Comparison of ENCODE assay signal across 17 mouse cellular contexts in genomic region chr16:94986731-94987130, GRCm38 (mm10). TPM values are rescaled to one million over a fixed set of nuclear protein-coding genes. Genes with fewer than 3 reads are reported as not detected.
A peak's percentile ranks its signal among the peaks of the same experiment; 100 is the strongest.
DNase-seq lines count a peak whose midpoint lies in the region; ATAC-seq and TF ChIP-seq lines count a peak whose summit lies in the region.
"Had no signal": no experiment of that assay in that cellular context is flagged by ENCODE, and none has a peak within 500 bp of the region (broad histone marks: within the 10 kb centered on the region; RNA-seq: fewer than 3 reads in every experiment).

No protein-coding gene starts in this region.

- 45% methylated on average over 9 of the region's 9 CpGs for WGBS in hindbrain, embryonic 13.5 days
- WGBS in hindbrain, embryonic 10.5 days = 74% methylated on average over 9 of the region's 9 CpGs
- 66% methylated on average over 9 of the region's 9 CpGs for whole genome bisulfite sequencing in liver, adult 2 months
- whole genome bisulfite sequencing in liver, embryonic 12.5 days (ENCODE audit: insufficient replicate concordance) = 71% methylated on average over 9 of the region's 9 CpGs

- no peak overlapping the region for H3K4me3 ChIP-seq in hindbrain, embryonic 13.5 days
- H3K4me3 ChIP-seq in hindbrain, embryonic 10.5 days = no peak overlapping the region
- H3K4me3 ChIP-seq in liver, adult 2 months (ENCODE audit: insufficient read depth, low read depth, low read length) = no peak overlapping the region
- H3K4me3 ChIP-seq in liver, embryonic 12.5 days = no peak overlapping the region
- H3K4me3 ChIP-seq: layer of hippocampus, adult 2 months had no signal

- peaks cover 6% of the 10 kb centered on the region for H3K4me1 ChIP-seq in hindbrain, embryonic 13.5 days (replicated peaks)
- no peaks in the 10 kb centered on the region for H3K4me1 ChIP-seq in hindbrain, embryonic 10.5 days (replicated peaks)
- no peaks in the 10 kb centered on the region for H3K4me1 ChIP-seq in liver, adult 2 months (ENCODE audit: control insufficient read depth, insufficient read depth, low read length)
- H3K4me1 ChIP-seq in liver, embryonic 12.5 days = no peaks in the 10 kb centered on the region

- intact Hi-C loops in left cerebral cortex, postnatal 4 days (cut with DNase I) = no loop called here

- no peak for TF ChIP-seq POLR2A in liver, adult 2 months (IDR thresholded peaks at IDR 0.05; ENCODE audit: extremely low read depth, insufficient read depth, low read length)

- no peaks in the 10 kb centered on the region for H3K36me3 ChIP-seq in hindbrain, embryonic 13.5 days
- H3K36me3 ChIP-seq in hindbrain, embryonic 10.5 days = no peaks in the 10 kb centered on the region
- H3K36me3 ChIP-seq in liver, adult 2 months (ENCODE audit: control insufficient read depth, insufficient read depth, low read length) = no peaks in the 10 kb centered on the region
- no peaks in the 10 kb centered on the region for H3K36me3 ChIP-seq in liver, embryonic 12.5 days

- no peak overlapping the region for H3K9ac ChIP-seq in hindbrain, embryonic 13.5 days
- H3K9ac ChIP-seq in liver, adult 2 months (ENCODE audit: low read depth, low read length) = no peak overlapping the region
- no peak overlapping the region for H3K9ac ChIP-seq in liver, embryonic 12.5 days

- ATAC-seq in hindbrain, embryonic 13.5 days (ENCODE audit: low FRiP score) = no peak
- no peak for ATAC-seq in liver, embryonic 12.5 days

- H3K79me2 ChIP-seq in liver, adult 2 months (ENCODE audit: control insufficient read depth, insufficient read depth, low read length) = no peaks in the 10 kb centered on the region

- no peaks in the 10 kb centered on the region for H3K27me3 ChIP-seq in hindbrain, embryonic 13.5 days
- H3K27me3 ChIP-seq in hindbrain, embryonic 10.5 days (ENCODE audit: insufficient read depth, poor library complexity, severe bottlenecking) = no peaks in the 10 kb centered on the region
- H3K27me3 ChIP-seq in liver, adult 2 months (ENCODE audit: control insufficient read depth, insufficient read depth, low read length) = no peaks in the 10 kb centered on the region
- no peaks in the 10 kb centered on the region for H3K27me3 ChIP-seq in liver, embryonic 12.5 days (replicated peaks)

- H3K4me2 ChIP-seq in hindbrain, embryonic 13.5 days = no peak overlapping the region
- H3K4me2 ChIP-seq in liver, embryonic 12.5 days = no peak overlapping the region

- H3K9me3 ChIP-seq in hindbrain, embryonic 13.5 days = no peaks in the 10 kb centered on the region
- H3K9me3 ChIP-seq in hindbrain, embryonic 10.5 days = no peaks in the 10 kb centered on the region
- H3K9me3 ChIP-seq in liver, embryonic 12.5 days (replicated peaks) = no peaks in the 10 kb centered on the region

- peak overlapping the region; percentile 61 for H3K27ac ChIP-seq in hindbrain, embryonic 13.5 days
- H3K27ac ChIP-seq in hindbrain, embryonic 10.5 days = no peak overlapping the region
- H3K27ac ChIP-seq in liver, adult 2 months (replicated peaks; ENCODE audit: insufficient read depth, low read depth, low read length) = no peak overlapping the region
- H3K27ac ChIP-seq in liver, embryonic 12.5 days = no peak overlapping the region
- H3K27ac ChIP-seq: layer of hippocampus, adult 2 months had no signal

- no peak for DNase-seq in hindbrain, embryonic 10.5 days (ENCODE audit: low spot score)
- DNase-seq in liver, adult 2 months (ENCODE audit: extremely low read depth, low read depth, low spot score) = peak; percentile 22
- peak; percentile 94 to 95 for DNase-seq in cerebellum, adult 18-20 months
- peak; percentile 79 for DNase-seq in left cerebral cortex, postnatal 4 days
- DNase-seq in spleen, postnatal 36 days (ENCODE audit: low spot score in 2 of 2) = no peak
- no peak for DNase-seq in spleen, postnatal 10 days (ENCODE audit: low spot score in 2 of 2)
- DNase-seq: heart, postnatal 36 days; lung, adult 18-20 months had no signal

- TF ChIP-seq CTCF in liver, adult 2 months (IDR thresholded peaks at IDR 0.05; ENCODE audit: low read depth, low read length) = no peak

RNA-seq across cellular contexts. Expression of gene Kcnj6, which starts 10.8 kb away (rescaled TPM):
- 2.2 and 2.5 TPM in 2 replicates for polyA plus RNA-seq in hindbrain, embryonic 13.5 days (2015; fragmentation: Nextera tagmentation; extraction: Ambion mirVana)
- polyA plus RNA-seq in hindbrain, embryonic 10.5 days (2016; fragmentation: Nextera tagmentation; extraction: Ambion mirVana) = not detected in 2 replicates
- 0.07 TPM in 1 of 2 replicates, not detected in the other for total RNA-seq in liver, adult 2 months (2014; rRNA removed)
- not detected in 2 replicates for polyA plus RNA-seq in liver, adult 2 months (2012; rRNA removed)
- polyA plus RNA-seq in liver, embryonic 12.5 days (2016; fragmentation: Nextera tagmentation; extraction: Ambion mirVana) = not detected in 2 replicates
- 10 to 100 TPM; 31.4 to 34.2 TPM for total RNA-seq in left cerebral cortex, postnatal 4 days (2021)
- total RNA-seq: heart, postnatal 36 days had no signal
- polyA plus RNA-seq: C2C12; embryonic facial prominence, embryonic 11.5 days; gonadal fat pad, adult 2 months; limb, embryonic 11.5 days; neural tube, embryonic 11.5 days; thymus, postnatal 0 days had no signal

Comparison
In these comparisons a context has a peak if more than half of its experiments do, and no peak if none do; other contexts are left out.
1. DNase-seq: peak in liver, adult 2 months (single experiment), cerebellum, adult 18-20 months (2 of 2) and left cerebral cortex, postnatal 4 days (single experiment); none in hindbrain, embryonic 10.5 days (single experiment), spleen, postnatal 36 days (0 of 2) and spleen, postnatal 10 days (0 of 2).